Mouse (Mus musculus): Measurements from ENCODE around the gene Itih4.

GRCm38 (mm10) chr14:30916516-30916915, 30.2 kb downstream of the Itih4 start:
- no peak for TF ChIP-seq ZC3H11A (IDR thresholded peaks at IDR 0.05; ENCODE audit: borderline replicate concordance, low read depth, low read length)
- TF ChIP-seq MAFK (IDR thresholded peaks at IDR 0.05; ENCODE audit: insufficient read depth, low read depth, low read length): no peak

Measured in ES-E14 (cell line).